Mouse (Mus musculus) E14TG2a.4 (cell line): ENCODE data around the gene Dennd6a.
A peak's percentile ranks its signal among the peaks of the same experiment; 100 is the strongest.

Experiments
- H3K27me3 ChIP-seq: 2 replicates; pipeline ENCODE4 v1.6.1; 2014; ENCODE audit warnings: low read length, control low read depth; ENCODE audit not compliant: insufficient read depth
- H3K36me3 ChIP-seq: 2 replicates; pipeline ENCODE4 v1.6.1; 2014; ENCODE audit warnings: low read length, control low read depth; ENCODE audit not compliant: insufficient read depth
- H3K4me1 ChIP-seq: replicated peaks from 2 replicates; pipeline ENCODE4 v1.6.1; 2014; ENCODE audit warnings: low read depth, low read length, control low read depth
- H3K4me3 ChIP-seq: replicated peaks from 2 replicates; pipeline ENCODE4 v1.5.1; 2014; ENCODE audit warnings: mild to moderate bottlenecking, low read length
- H3K9me3 ChIP-seq: 2 replicates; pipeline ENCODE4 v1.6.1; 2014; ENCODE audit warnings: low read length, control low read depth
- CTCF ChIP-seq: conservative IDR thresholded peaks from 2 replicates; pipeline ENCODE4 v1.5.1; 2014; ENCODE audit warnings: low read length
- NANOG ChIP-seq: IDR thresholded peaks from 2 replicates; pipeline ENCODE4 v1.6.1; 2014; ENCODE audit warnings: borderline replicate concordance, low read length, mixed read lengths
- POU5F1 ChIP-seq: IDR thresholded peaks from 2 replicates; pipeline ENCODE4 v1.6.1; 2014; ENCODE audit warnings: low read length, borderline replicate concordance

The Dennd6a gene

DNA sequence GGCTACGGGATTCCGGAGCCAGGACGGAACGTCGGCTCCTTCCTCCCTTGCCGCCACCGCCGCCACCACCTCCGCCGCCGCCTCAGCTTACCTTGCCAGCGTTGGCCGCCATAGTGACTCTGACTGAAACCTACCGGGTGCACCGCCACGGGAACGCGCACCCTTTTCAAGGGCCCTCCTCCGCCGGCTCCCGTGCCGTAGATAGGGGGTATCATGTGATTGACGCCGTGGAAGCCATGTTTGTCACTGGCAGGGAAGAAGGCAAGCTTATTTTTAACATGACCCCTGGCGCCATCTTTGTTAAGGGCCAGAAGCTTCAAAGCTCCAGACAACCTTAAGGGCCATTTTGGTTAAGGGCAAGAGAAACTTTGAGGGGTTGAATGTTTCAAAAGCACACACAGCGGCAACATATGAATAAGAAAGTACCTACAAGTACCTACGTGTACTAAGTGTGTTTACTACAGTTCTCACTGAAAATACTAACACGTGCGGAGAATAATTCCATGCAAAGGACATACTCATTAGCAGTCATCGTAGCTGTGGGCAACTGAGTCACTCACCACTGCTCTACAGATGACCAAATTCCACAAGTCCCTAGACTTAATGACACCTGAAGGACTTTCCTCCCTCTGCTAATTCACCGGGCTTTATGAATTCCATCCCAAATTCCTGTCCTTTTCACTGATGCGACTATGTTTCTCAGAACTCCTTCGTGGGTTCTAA is 38.7 kb upstream of the Dennd6a start, which contains the start of gene Slmap:
TSS of gene Slmap (minus strand) at position 175 of the 723 bp plus-strand sequence.
- TF ChIP-seq POU5F1 (no peak), NANOG (no peak), CTCF (no peak)
- peaks cover 30% of the 10 kb centered on the region for H3K36me3 ChIP-seq
- H3K4me3 ChIP-seq = peak within 1 kb of the TSS; percentile 92
- peaks cover 10% of the 10 kb centered on the region for H3K27me3 ChIP-seq
- H3K4me1 ChIP-seq = peaks cover 45% of the 10 kb centered on the region
- H3K9me3 ChIP-seq = no peaks in the 10 kb centered on the region

GRCm38 (mm10) chr14:26539241-26539640 is 34.4 kb upstream of the Dennd6a start:
- H3K9me3 ChIP-seq = no peaks in the 10 kb centered on the region
- H3K4me1 ChIP-seq = peaks cover 10% of the 10 kb centered on the region
- H3K36me3 ChIP-seq = no peaks in the 10 kb centered on the region

DNA sequence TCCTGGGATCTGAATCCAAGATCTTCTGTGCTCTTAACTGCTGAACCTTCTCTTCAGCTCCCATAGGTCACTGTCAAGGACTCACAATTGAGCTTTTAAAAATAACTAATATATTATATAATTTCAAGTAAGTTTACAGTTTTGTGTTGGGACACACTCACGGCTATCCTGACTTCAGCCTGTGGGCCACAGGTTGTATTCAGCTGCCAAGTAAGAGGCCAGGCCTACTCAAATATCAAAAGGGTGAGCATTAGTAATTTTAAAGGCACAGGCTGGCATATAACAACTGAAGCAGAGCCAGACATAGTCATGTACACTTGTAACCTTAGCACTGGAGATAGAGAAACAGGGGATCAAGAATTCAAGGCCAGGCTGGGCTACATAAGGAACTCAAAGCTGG is 33.1 kb upstream of the Dennd6a start:
- Histone ChIP-seq H3K27me3 (0 out of 2 replicates have a peak, but pooled peaks cover 3% of the 10 kb centered on the region), H3K4me3 (no peak overlapping the region), H3K4me1 (peaks cover 4% of the 10 kb centered on the region), H3K36me3 (no peaks in the 10 kb centered on the region), H3K9me3 (no peaks in the 10 kb centered on the region)
- TF ChIP-seq NANOG = no peak
- TF ChIP-seq CTCF = no peak
- TF ChIP-seq POU5F1 = no peak

More at GRCm38 (mm10) chr14:26539241-26539640, 34.4 kb upstream of the Dennd6a start:
- H3K4me3 ChIP-seq = no peak overlapping the region
- H3K27me3 ChIP-seq = no peaks in the 10 kb centered on the region
- no peak for TF ChIP-seq CTCF
- no peak for TF ChIP-seq POU5F1
- TF ChIP-seq NANOG = no peak

GRCm38 (mm10) chr14:26542136-26542535 is 31.5 kb upstream of the Dennd6a start:
- Histone ChIP-seq H3K27me3 (0 out of 2 replicates have a peak, but pooled peaks cover 3% of the 10 kb centered on the region), H3K36me3 (no peaks in the 10 kb centered on the region), H3K4me3 (no peak overlapping the region), H3K9me3 (no peaks in the 10 kb centered on the region), H3K4me1 (no peaks in the 10 kb centered on the region)
- TF ChIP-seq POU5F1 (no peak), NANOG (no peak), CTCF (no peak)

- H3K4me3 ChIP-seq = no peak overlapping the region
- TF ChIP-seq POU5F1 = no peak
- TF ChIP-seq CTCF = no peak
- no peak for TF ChIP-seq NANOG
- no peaks in the 10 kb centered on the region for H3K9me3 ChIP-seq
Measured at GRCm38 (mm10) chr14:26547516-26548488, 25.9 kb upstream of the Dennd6a start.

GRCm38 (mm10) chr14:26550712-26551111 is 22.9 kb upstream of the Dennd6a start:
- Histone ChIP-seq H3K36me3 (no peaks in the 10 kb centered on the region), H3K9me3 (no peaks in the 10 kb centered on the region), H3K4me1 (no peaks in the 10 kb centered on the region), H3K4me3 (no peak overlapping the region), H3K27me3 (no peaks in the 10 kb centered on the region)
- no peak for TF ChIP-seq NANOG

More at GRCm38 (mm10) chr14:26547516-26548488, 25.9 kb upstream of the Dennd6a start:
- H3K36me3 ChIP-seq = no peaks in the 10 kb centered on the region
- H3K4me1 ChIP-seq = no peaks in the 10 kb centered on the region
- H3K27me3 ChIP-seq = 0 out of 2 replicates have a peak, but pooled peaks cover 3% of the 10 kb centered on the region

DNA sequence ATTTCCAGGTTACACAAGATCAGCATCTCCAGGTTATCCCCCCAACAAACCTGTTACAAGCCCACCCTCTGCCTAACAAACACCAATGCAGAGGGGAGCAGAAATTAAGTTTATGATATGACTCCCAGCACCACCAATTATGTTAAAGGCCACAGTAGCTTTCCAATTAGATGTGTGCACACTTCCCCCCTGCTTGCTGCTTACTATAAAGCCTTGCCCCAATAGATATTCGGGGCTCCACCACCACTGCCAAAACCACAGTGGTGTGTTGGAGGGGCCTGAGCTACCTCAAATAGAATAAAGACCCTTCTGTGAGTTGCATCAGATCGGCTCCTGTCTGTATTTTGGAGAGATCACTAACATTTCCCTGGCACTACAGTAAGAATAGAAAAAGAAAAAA is 21.2 kb upstream of the Dennd6a start:
- peaks cover 8% of the 10 kb centered on the region for H3K4me1 ChIP-seq
- H3K9me3 ChIP-seq = no peaks in the 10 kb centered on the region
- TF ChIP-seq POU5F1 = no peak
- TF ChIP-seq NANOG = no peak
- no peak for TF ChIP-seq CTCF
- no peaks in the 10 kb centered on the region for H3K27me3 ChIP-seq
- no peak overlapping the region for H3K4me3 ChIP-seq
- no peaks in the 10 kb centered on the region for H3K36me3 ChIP-seq

GRCm38 (mm10) chr14:26552853-26553252 is 20.8 kb upstream of the Dennd6a start:
- TF ChIP-seq CTCF (no peak), POU5F1 (no peak), NANOG (no peak)
- no peak overlapping the region for H3K4me3 ChIP-seq
- H3K27me3 ChIP-seq = no peaks in the 10 kb centered on the region
- H3K4me1 ChIP-seq = peaks cover 12% of the 10 kb centered on the region
- H3K9me3 ChIP-seq = no peaks in the 10 kb centered on the region
- H3K36me3 ChIP-seq = no peaks in the 10 kb centered on the region
